Mouse (Mus musculus): ENCODE results near the gene Ern1.

- no peak for TF ChIP-seq POLR2A (IDR thresholded peaks at IDR 0.05; ENCODE audit: borderline replicate concordance, extremely low read depth, insufficient read depth, insufficient read length, poor library complexity, severe bottlenecking)
- TF ChIP-seq CTCF (IDR thresholded peaks at IDR 0.05; ENCODE audit: borderline replicate concordance, extremely low read depth, insufficient read depth, insufficient read length) = peak; percentile 50
Measured at GRCm38 (mm10) chr11:106359350-106359749, 128.3 kb downstream of the Ern1 start.
